Mouse (Mus musculus): ENCODE results near the gene Hist1h3b.

DNA sequence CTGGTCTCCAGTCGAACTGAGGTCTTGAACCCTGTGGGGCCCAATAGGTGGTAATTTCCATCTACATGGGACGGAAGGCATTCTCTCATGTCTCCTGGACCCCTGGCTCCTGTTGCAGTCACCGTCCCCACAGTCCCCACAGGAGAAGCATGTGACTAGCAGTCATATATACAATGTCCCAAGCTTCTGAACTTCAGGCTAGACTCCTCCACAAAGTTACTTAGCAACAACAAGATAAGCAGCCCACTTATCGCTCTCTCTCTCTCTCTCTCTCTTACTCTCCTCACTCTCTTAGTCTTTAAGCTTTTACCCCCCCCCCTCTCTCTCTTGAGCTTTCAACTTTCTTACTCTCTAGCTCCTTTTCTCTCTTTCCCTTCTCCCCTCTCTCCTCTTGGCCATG lies 27.8 kb upstream of the Hist1h3b start:
- TF ChIP-seq CTCF (IDR thresholded peaks at IDR 0.05; ENCODE audit: borderline replicate concordance, insufficient read depth, low read depth, low read length): no peak
- no peak for TF ChIP-seq POLR2A (IDR thresholded peaks at IDR 0.05; ENCODE audit: borderline replicate concordance, insufficient read depth, low read length)
